Mouse (Mus musculus): Measurements from ENCODE around the gene Clec3a.

Clec3a gene

GRCm38 (mm10) chr8:114458113-114458784 lies 40.4 kb downstream of the Clec3a start:
- DNase-seq = no peak

DNA sequence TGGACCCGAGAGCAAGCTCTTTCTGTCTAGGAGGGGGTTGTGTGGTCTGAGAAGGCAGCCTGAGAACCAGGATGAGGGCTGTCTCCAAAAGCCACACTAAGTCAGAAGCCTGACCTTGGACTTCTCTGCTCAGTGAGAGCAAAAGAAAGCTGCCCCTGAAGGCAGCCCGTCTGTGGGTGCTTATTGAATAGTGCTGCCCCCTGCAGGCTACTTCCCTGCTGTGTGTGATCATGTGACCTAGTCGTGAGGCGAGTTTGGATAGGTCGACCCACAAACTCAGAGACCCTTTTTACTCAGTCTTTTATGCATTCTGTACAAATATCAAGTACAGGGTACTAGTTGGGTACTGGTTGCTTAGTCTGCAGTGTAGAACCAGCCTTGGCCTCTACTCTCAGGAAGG lies 42.7 kb downstream of the Clec3a start:
- DNase-seq = peak; percentile 43

GRCm38 (mm10) chr8:114462591-114462990 lies 44.7 kb downstream of the Clec3a start:
- no peak for DNase-seq

GRCm38 (mm10) chr8:114463305-114463704 lies 45.4 kb downstream of the Clec3a start:
- no peak for DNase-seq

GRCm38 (mm10) chr8:114468526-114469207 lies 50.8 kb downstream of the Clec3a start:
- no peak for DNase-seq

- no peak for DNase-seq
These were observed 51.3 kb downstream of the Clec3a start for GRCm38 (mm10) chr8:114469208-114469590.

- DNase-seq = no peak
These were observed 55.7 kb downstream of the Clec3a start for GRCm38 (mm10) chr8:114473546-114473945.

Data from thymus, postnatal 14 days (tissue).